Mouse (Mus musculus): ENCODE results near the gene Tgtp2.
A peak's percentile ranks its signal among the peaks of the same experiment; 100 is the strongest.
"Not testable (repeated sequence)": the region's sequence is repeated elsewhere in the genome, so short reads cannot be mapped to it uniquely, and the experiment has no call there.

Gene Tgtp2

GRCm38 (mm10) chr11:49084875-49085274 is 20.9 kb upstream of the Tgtp2 start:
- peak; percentile 60 for DNase-seq

GRCm38 (mm10) chr11:49084385-49084784 is 20.4 kb upstream of the Tgtp2 start:
- DNase-seq: no peak

- no peak for DNase-seq
Observed at GRCm38 (mm10) chr11:49083808-49084207, 19.8 kb upstream of the Tgtp2 start.

- no peak for DNase-seq
Observed at GRCm38 (mm10) chr11:49083146-49083545, 19.1 kb upstream of the Tgtp2 start.

- DNase-seq: no peak
Observed at GRCm38 (mm10) chr11:49081886-49082285, 17.9 kb upstream of the Tgtp2 start.

GRCm38 (mm10) chr11:49081356-49081755 is 17.4 kb upstream of the Tgtp2 start:
- no peak for DNase-seq

- DNase-seq: no peak
Observed at GRCm38 (mm10) chr11:49080636-49081035, 16.6 kb upstream of the Tgtp2 start.

GRCm38 (mm10) chr11:49078719-49079118 is 14.7 kb upstream of the Tgtp2 start:
- DNase-seq: no peak

GRCm38 (mm10) chr11:49077012-49077411 is 13.0 kb upstream of the Tgtp2 start:
- DNase-seq: no peak

- DNase-seq: not testable (repeated sequence)
Observed at GRCm38 (mm10) chr11:49076001-49076757, 12.2 kb upstream of the Tgtp2 start, which contains the start of gene Ifi47. TSS of gene Ifi47 (plus strand) at chr11:49076587.

- no peak for DNase-seq
Observed at GRCm38 (mm10) chr11:49068358-49068757, 4.4 kb upstream of the Tgtp2 start.

GRCm38 (mm10) chr11:49061865-49062264 is 2.1 kb downstream of the Tgtp2 start:
- not testable (repeated sequence) for DNase-seq

GRCm38 (mm10) chr11:49060061-49060460 is 3.9 kb downstream of the Tgtp2 start:
- DNase-seq: not testable (repeated sequence)

GRCm38 (mm10) chr11:49051894-49052293 is 12.1 kb downstream of the Tgtp2 start:
- not testable (repeated sequence) for DNase-seq

- DNase-seq: not testable (repeated sequence)
Observed at GRCm38 (mm10) chr11:49051093-49051891, 12.7 kb downstream of the Tgtp2 start, which contains the start of gene 9930111J21Rik2. TSS of gene 9930111J21Rik2 (minus strand) at chr11:49051242.

GRCm38 (mm10) chr11:49050064-49050463 is 13.9 kb downstream of the Tgtp2 start:
- DNase-seq: not testable (repeated sequence)

- not testable (repeated sequence) for DNase-seq
Observed at GRCm38 (mm10) chr11:49012074-49012473, 51.9 kb downstream of the Tgtp2 start.
